Mouse (Mus musculus) heart, postnatal 0 days (tissue): ENCODE measurements around the gene Rev1.

Experiments used
- CTCF ChIP-seq: IDR thresholded peaks from 2 replicates; pipeline ENCODE4 v1.5.1; 2016; ENCODE audit warnings: antibody characterized with exemption, control low read depth, low read depth
- EP300 ChIP-seq: IDR thresholded peaks from 2 replicates; pipeline ENCODE4 v1.6.1; 2016; ENCODE audit warnings: antibody characterized with exemption, low read depth

DNA sequence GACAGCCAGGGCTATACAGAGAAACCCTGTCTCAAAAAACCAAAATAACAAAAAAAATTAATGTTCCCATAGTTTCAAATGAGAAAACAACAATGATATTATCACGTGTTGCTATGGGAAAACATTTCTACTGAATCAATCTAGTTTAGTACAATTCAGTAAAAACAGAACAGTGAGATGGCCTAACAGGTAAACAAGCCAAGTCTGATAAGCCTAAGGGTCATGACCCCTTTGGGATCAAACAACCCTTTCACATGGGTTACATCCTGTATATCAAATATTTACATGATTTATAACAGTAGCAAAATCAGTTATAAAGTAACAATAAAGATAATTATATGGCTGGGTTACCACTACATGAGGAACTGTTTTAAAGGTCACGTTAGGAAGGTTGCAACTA is 11.0 kb downstream of the Rev1 start:
- TF ChIP-seq EP300 (no peak), CTCF (no peak)
